ENCODE assay signal across 8 mouse cellular contexts in genomic region chr8:120321724-120322123, GRCm38 (mm10).
DNase-seq lines count a peak whose midpoint lies in the region; ATAC-seq and TF ChIP-seq lines count a peak whose summit lies in the region.

No protein-coding gene starts in this region.

- no peaks in the 10 kb centered on the region for H3K9me3 ChIP-seq in hindbrain, embryonic 10.5 days
- H3K9me3 ChIP-seq in hindbrain, embryonic 13.5 days: no peaks in the 10 kb centered on the region
- no peaks in the 10 kb centered on the region for H3K9me3 ChIP-seq in ES-E14 (ENCODE audit: control insufficient read depth, insufficient read depth, low read depth, low read length)

- no peak overlapping the region for H3K9ac ChIP-seq in hindbrain, embryonic 13.5 days
- no peak overlapping the region for H3K9ac ChIP-seq in ES-E14 (ENCODE audit: insufficient read depth, low read depth, low read length, poor library complexity, severe bottlenecking)

- H3K27ac ChIP-seq in hindbrain, embryonic 10.5 days: peak overlapping the region; percentile 91
- H3K27ac ChIP-seq in hindbrain, embryonic 13.5 days: no peak overlapping the region
- H3K27ac ChIP-seq in ES-E14 (ENCODE audit: insufficient read depth, low read depth, low read length, poor library complexity, severe bottlenecking): no peak overlapping the region
- 0 out of 2 replicates have a peak overlapping the region, but pooled peaks have one; percentile 7 for H3K27ac ChIP-seq in macrophage

- ATAC-seq in hindbrain, embryonic 13.5 days (ENCODE audit: low FRiP score): no peak

- H3K4me3 ChIP-seq in hindbrain, embryonic 10.5 days: no peak overlapping the region
- H3K4me3 ChIP-seq in hindbrain, embryonic 13.5 days: no peak overlapping the region
- H3K4me3 ChIP-seq in ES-E14 (ENCODE audit: insufficient read depth in 1 of 2, low read depth in 1 of 2, low read length in 2 of 2, poor library complexity in 1 of 2, severe bottlenecking in 1 of 2) (no peak overlapping the region), macrophage (ENCODE audit: inconsistent target) (no peak overlapping the region)

- WGBS in hindbrain, embryonic 10.5 days: 37% methylated on average over 6 of the region's 6 CpGs
- 45% methylated on average over 6 of the region's 6 CpGs for WGBS in hindbrain, embryonic 13.5 days
- WGBS in macrophage (ENCODE audit: missing documents): 32% methylated on average over 6 of the region's 6 CpGs

- peak; percentile 38 for DNase-seq in hindbrain, embryonic 10.5 days (ENCODE audit: low spot score)
- DNase-seq in 3T3-L1 (ENCODE audit: low read depth, low spot score): peak; percentile 52
- no peak for DNase-seq in ES-E14 (ENCODE audit: low read depth, low spot score)
- DNase-seq in urinary bladder, postnatal 36 days (ENCODE audit: low spot score in 2 of 2): no peak
- DNase-seq in urinary bladder, adult 18-20 months (ENCODE audit: low spot score in 2 of 2): no peak
- no peak for DNase-seq in layer of hippocampus, adult 9-11 months

- H3K36me3 ChIP-seq in hindbrain, embryonic 10.5 days: no peaks in the 10 kb centered on the region
- H3K36me3 ChIP-seq in hindbrain, embryonic 13.5 days: no peaks in the 10 kb centered on the region
- H3K36me3 ChIP-seq in ES-E14 (ENCODE audit: control insufficient read depth, insufficient read depth, low read length, poor library complexity, severe bottlenecking) (no peaks in the 10 kb centered on the region), macrophage (ENCODE audit: inconsistent target) (no peaks in the 10 kb centered on the region)

- peaks cover 85% of the 10 kb centered on the region for H3K4me1 ChIP-seq in hindbrain, embryonic 10.5 days (replicated peaks)
- peaks cover 66% of the 10 kb centered on the region for H3K4me1 ChIP-seq in hindbrain, embryonic 13.5 days (replicated peaks)
- peaks cover 0 to 9% of the 10 kb centered on the region in 2 experiments; a peak in 2 of 4 replicates for H3K4me1 ChIP-seq in ES-E14 (ENCODE audit: control insufficient read depth in 2 of 2, insufficient read depth in 2 of 2, low read length in 2 of 2, poor library complexity in 1 of 2)

- H3K4me2 ChIP-seq in hindbrain, embryonic 13.5 days: no peak overlapping the region

- in situ Hi-C loops in ES-E14 (cut with MboI; ENCODE audit: low sequenced_read_pairs in 2 of 2, unreplicated experiment in 2 of 2): loop anchor here in 1 of 2 experiments (10.0 kb wide), 1 partner anchor 137 kb away; no protein-coding TSS in a partner anchor

- H3K27me3 ChIP-seq in hindbrain, embryonic 10.5 days (ENCODE audit: insufficient read depth, poor library complexity, severe bottlenecking): peaks cover 35% of the 10 kb centered on the region
- peaks cover 10% of the 10 kb centered on the region; the same call in 1 of the 2 replicates for H3K27me3 ChIP-seq in hindbrain, embryonic 13.5 days

- H3K79me2 ChIP-seq in macrophage (ENCODE audit: inconsistent target): no peaks in the 10 kb centered on the region

TF ChIP-seq in ES-E14, 5 proteins besides CTCF, POLR2A, EP300 and RAD21:
- TF ChIP-seq ZNF384 (IDR thresholded peaks at IDR 0.05; ENCODE audit: low read depth, low read length) (peak; percentile 63; the same call in 1 of the 2 replicates), CHD2 (IDR thresholded peaks at IDR 0.05; ENCODE audit: low read depth, low read length) (no peak), HCFC1 (IDR thresholded peaks at IDR 0.05; ENCODE audit: borderline replicate concordance, insufficient read depth, low read length) (no peak), ZC3H11A (IDR thresholded peaks at IDR 0.05; ENCODE audit: borderline replicate concordance, low read depth, low read length) (0 out of 2 replicates have a peak, but pooled peaks have one; percentile 22)

Comparison
In these comparisons a context has a peak if more than half of its experiments do, and no peak if none do; other contexts are left out.
1. H3K27ac ChIP-seq: peak in hindbrain, embryonic 10.5 days (single experiment) and macrophage (single experiment); none in hindbrain, embryonic 13.5 days (single experiment) and ES-E14 (single experiment).
2. DNase-seq: peak in hindbrain, embryonic 10.5 days (single experiment) and 3T3-L1 (single experiment); none in ES-E14 (single experiment), urinary bladder, postnatal 36 days (0 of 2), urinary bladder, adult 18-20 months (0 of 2) and layer of hippocampus, adult 9-11 months (single experiment).